Mouse (Mus musculus): ENCODE measurements around the gene Abhd2. TPM values are rescaled to one million over a fixed set of nuclear protein-coding genes. Genes with fewer than 3 reads are reported as not detected.

The Abhd2 gene
- polyA plus RNA-seq, 1 experiment = 12.8 TPM

DNA sequence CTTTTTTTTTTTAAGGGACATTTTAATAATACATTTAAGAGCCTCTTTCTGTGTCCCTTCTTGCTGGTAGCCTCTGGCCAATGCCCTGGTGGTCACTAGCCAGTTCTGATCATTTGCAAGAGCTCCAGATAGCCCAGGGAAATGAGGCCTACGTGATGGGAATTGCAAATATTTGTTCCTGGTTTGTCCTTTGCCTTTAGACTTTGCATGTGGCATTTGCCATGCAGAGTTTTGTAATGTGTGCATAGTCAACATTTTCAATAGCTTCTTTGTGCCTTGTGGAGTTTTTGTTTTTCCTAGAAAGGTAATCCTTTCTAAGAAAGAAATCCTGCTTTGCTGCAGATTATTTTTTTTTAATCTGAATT, 37.2 kb downstream of the Abhd2 start:
- 94% methylated on average over 1 of the region's 1 CpGs for WGBS
- no peak for TF ChIP-seq CTCF (IDR thresholded peaks at IDR 0.05; ENCODE audit: extremely low read depth, insufficient read depth, insufficient read length, insufficient replicate concordance)
- no peak for TF ChIP-seq POLR2A (IDR thresholded peaks at IDR 0.05; ENCODE audit: low read depth, low read length)
- Histone ChIP-seq H3K4me1 (ENCODE audit: control insufficient read depth, insufficient read depth, insufficient read length) (peaks cover 16% of the 10 kb centered on the region), H3K27me3 (ENCODE audit: control insufficient read depth, insufficient read depth, low read length) (no peaks in the 10 kb centered on the region), H3K36me3 (ENCODE audit: control insufficient read depth, insufficient read depth, low read length) (no peaks in the 10 kb centered on the region), H3K4me3 (ENCODE audit: extremely low read depth, insufficient read depth, insufficient read length) (no peak overlapping the region), H3K27ac (ENCODE audit: insufficient read depth, low read length) (no peak overlapping the region)
- no peak for DNase-seq (ENCODE audit: low read depth in 1 of 2, low spot score in 2 of 2)

DNA sequence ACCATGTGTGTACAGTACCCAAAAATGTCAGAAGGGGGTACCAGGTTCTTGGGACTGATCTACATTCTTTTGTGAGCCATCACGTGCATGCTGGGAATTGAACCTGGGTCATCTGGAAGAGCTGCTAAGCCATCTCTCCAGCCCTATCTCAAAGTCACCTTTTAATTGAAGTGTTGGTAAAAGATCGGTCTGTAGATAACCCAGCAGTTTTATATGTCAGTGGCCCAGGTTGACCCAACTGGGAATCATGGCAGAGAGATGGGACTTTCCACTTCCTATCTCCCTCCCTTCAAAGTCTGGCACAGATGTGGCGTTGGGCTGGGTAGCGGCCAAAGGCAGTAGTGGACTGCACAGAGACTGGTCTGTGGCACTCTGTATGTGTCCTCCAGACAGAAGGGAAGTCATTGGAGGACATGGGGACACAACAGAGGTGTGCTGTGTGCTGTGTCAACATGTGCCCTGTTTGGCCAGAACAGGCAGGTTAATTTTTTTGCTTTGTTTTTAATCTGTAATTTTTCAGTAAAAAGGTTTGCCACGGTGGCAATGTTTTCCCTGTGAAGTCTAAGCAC, 38.5 kb downstream of the Abhd2 start:
- no peak for DNase-seq (ENCODE audit: low read depth in 1 of 2, low spot score in 2 of 2)
- Histone ChIP-seq H3K27me3 (ENCODE audit: control insufficient read depth, insufficient read depth, low read length) (no peaks in the 10 kb centered on the region), H3K27ac (ENCODE audit: insufficient read depth, low read length) (no peak overlapping the region), H3K4me3 (ENCODE audit: extremely low read depth, insufficient read depth, insufficient read length) (no peak overlapping the region), H3K36me3 (ENCODE audit: control insufficient read depth, insufficient read depth, low read length) (no peaks in the 10 kb centered on the region), H3K4me1 (ENCODE audit: control insufficient read depth, insufficient read depth, insufficient read length) (peaks cover 20% of the 10 kb centered on the region)
- TF ChIP-seq CTCF (IDR thresholded peaks at IDR 0.05; ENCODE audit: extremely low read depth, insufficient read depth, insufficient read length, insufficient replicate concordance) (no peak), POLR2A (IDR thresholded peaks at IDR 0.05; ENCODE audit: low read depth, low read length) (no peak)
- WGBS = 87% methylated on average over 5 of the region's 5 CpGs

DNA sequence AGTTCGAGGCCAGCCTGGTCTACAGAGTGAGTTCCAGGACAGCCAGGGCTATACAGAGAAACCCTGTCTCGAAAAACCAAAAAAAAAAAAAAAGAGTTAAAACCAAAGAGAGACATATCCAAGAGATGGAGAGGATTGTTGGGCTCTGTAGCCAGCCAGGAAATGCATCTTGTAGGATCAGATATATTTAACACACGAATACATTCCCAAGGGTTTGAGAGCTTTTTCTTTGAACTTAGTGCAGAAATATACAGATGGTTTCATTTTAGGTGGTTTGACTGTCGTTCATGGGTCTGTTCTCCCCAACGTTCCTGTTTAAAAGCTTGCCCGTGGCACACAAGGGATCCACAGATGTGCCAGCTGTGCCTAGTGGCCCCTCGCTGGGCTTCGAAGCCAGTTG, 39.2 kb downstream of the Abhd2 start:
- 42% methylated on average over 8 of the region's 8 CpGs for WGBS
- Histone ChIP-seq H3K4me3 (ENCODE audit: extremely low read depth, insufficient read depth, insufficient read length) (no peak overlapping the region), H3K36me3 (ENCODE audit: control insufficient read depth, insufficient read depth, low read length) (no peaks in the 10 kb centered on the region), H3K27ac (ENCODE audit: insufficient read depth, low read length) (peak overlapping the region; percentile 6; the same call in 1 of the 2 replicates), H3K4me1 (ENCODE audit: control insufficient read depth, insufficient read depth, insufficient read length) (peaks cover 20% of the 10 kb centered on the region), H3K27me3 (ENCODE audit: control insufficient read depth, insufficient read depth, low read length) (no peaks in the 10 kb centered on the region)
- TF ChIP-seq POLR2A (IDR thresholded peaks at IDR 0.05; ENCODE audit: low read depth, low read length) (no peak), CTCF (IDR thresholded peaks at IDR 0.05; ENCODE audit: extremely low read depth, insufficient read depth, insufficient read length, insufficient replicate concordance) (no peak)
- DNase-seq (ENCODE audit: low read depth in 1 of 2, low spot score in 2 of 2) = no peak

GRCm38 (mm10) chr7:79313519-79314059, 40.6 kb downstream of the Abhd2 start:
- Histone ChIP-seq H3K4me3 (ENCODE audit: extremely low read depth, insufficient read depth, insufficient read length) (no peak overlapping the region), H3K27me3 (ENCODE audit: control insufficient read depth, insufficient read depth, low read length) (no peaks in the 10 kb centered on the region), H3K36me3 (ENCODE audit: control insufficient read depth, insufficient read depth, low read length) (no peaks in the 10 kb centered on the region), H3K27ac (ENCODE audit: insufficient read depth, low read length) (no peak overlapping the region), H3K4me1 (ENCODE audit: control insufficient read depth, insufficient read depth, insufficient read length) (peaks cover 20% of the 10 kb centered on the region)
- TF ChIP-seq CTCF (IDR thresholded peaks at IDR 0.05; ENCODE audit: extremely low read depth, insufficient read depth, insufficient read length, insufficient replicate concordance) (no peak), POLR2A (IDR thresholded peaks at IDR 0.05; ENCODE audit: low read depth, low read length) (no peak)
- WGBS = 46% methylated on average over 12 of the region's 12 CpGs
- no peak for DNase-seq (ENCODE audit: low read depth in 1 of 2, low spot score in 2 of 2)

GRCm38 (mm10) chr7:79314517-79314916, 41.5 kb downstream of the Abhd2 start:
- TF ChIP-seq CTCF (IDR thresholded peaks at IDR 0.05; ENCODE audit: extremely low read depth, insufficient read depth, insufficient read length, insufficient replicate concordance) (no peak), POLR2A (IDR thresholded peaks at IDR 0.05; ENCODE audit: low read depth, low read length) (no peak)
- DNase-seq (ENCODE audit: low read depth in 1 of 2, low spot score in 2 of 2) = no peak
- Histone ChIP-seq H3K4me3 (ENCODE audit: extremely low read depth, insufficient read depth, insufficient read length) (no peak overlapping the region), H3K27ac (ENCODE audit: insufficient read depth, low read length) (no peak overlapping the region), H3K36me3 (ENCODE audit: control insufficient read depth, insufficient read depth, low read length) (no peaks in the 10 kb centered on the region), H3K27me3 (ENCODE audit: control insufficient read depth, insufficient read depth, low read length) (no peaks in the 10 kb centered on the region), H3K4me1 (ENCODE audit: control insufficient read depth, insufficient read depth, insufficient read length) (peaks cover 20% of the 10 kb centered on the region)
- WGBS = 17% methylated on average over 5 of the region's 5 CpGs

DNA sequence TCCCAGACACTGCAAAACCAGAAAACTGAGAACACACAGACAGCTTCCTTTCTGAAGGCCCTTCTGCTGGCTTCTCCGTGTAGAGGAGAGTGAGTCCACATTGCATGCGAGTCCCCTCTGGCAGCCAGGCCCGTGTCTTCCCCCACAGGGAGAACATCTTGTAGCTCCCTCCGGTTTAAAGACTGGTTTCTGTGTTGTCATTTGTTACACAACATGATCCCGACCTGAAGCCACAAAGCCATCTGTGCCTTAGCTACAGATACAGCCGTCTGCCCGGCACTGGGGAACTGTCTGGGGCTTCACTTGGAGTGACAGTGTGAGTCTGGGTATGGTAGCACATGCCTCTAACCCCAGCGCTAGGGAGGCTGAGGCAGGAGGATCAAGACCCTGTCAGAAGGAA, 42.1 kb downstream of the Abhd2 start:
- WGBS = 35% methylated on average over 8 of the region's 8 CpGs
- Histone ChIP-seq H3K27ac (ENCODE audit: insufficient read depth, low read length) (no peak overlapping the region), H3K36me3 (ENCODE audit: control insufficient read depth, insufficient read depth, low read length) (no peaks in the 10 kb centered on the region), H3K27me3 (ENCODE audit: control insufficient read depth, insufficient read depth, low read length) (no peaks in the 10 kb centered on the region), H3K4me3 (ENCODE audit: extremely low read depth, insufficient read depth, insufficient read length) (no peak overlapping the region), H3K4me1 (ENCODE audit: control insufficient read depth, insufficient read depth, insufficient read length) (peaks cover 20% of the 10 kb centered on the region)
- no peak for TF ChIP-seq POLR2A (IDR thresholded peaks at IDR 0.05; ENCODE audit: low read depth, low read length)
- no peak for TF ChIP-seq CTCF (IDR thresholded peaks at IDR 0.05; ENCODE audit: extremely low read depth, insufficient read depth, insufficient read length, insufficient replicate concordance)
- no peak for DNase-seq (ENCODE audit: low read depth in 1 of 2, low spot score in 2 of 2)

GRCm38 (mm10) chr7:79316069-79316695, 43.2 kb downstream of the Abhd2 start:
- H3K27me3 ChIP-seq (ENCODE audit: control insufficient read depth, insufficient read depth, low read length) = no peaks in the 10 kb centered on the region
- no peak for DNase-seq (ENCODE audit: low read depth in 1 of 2, low spot score in 2 of 2)
- H3K4me1 ChIP-seq (ENCODE audit: control insufficient read depth, insufficient read depth, insufficient read length) = peaks cover 20% of the 10 kb centered on the region
- H3K36me3 ChIP-seq (ENCODE audit: control insufficient read depth, insufficient read depth, low read length) = no peaks in the 10 kb centered on the region
- H3K4me3 ChIP-seq (ENCODE audit: extremely low read depth, insufficient read depth, insufficient read length) = no peak overlapping the region
- WGBS = 85% methylated on average over 10 of the region's 10 CpGs
- TF ChIP-seq POLR2A (IDR thresholded peaks at IDR 0.05; ENCODE audit: low read depth, low read length) (no peak), CTCF (IDR thresholded peaks at IDR 0.05; ENCODE audit: extremely low read depth, insufficient read depth, insufficient read length, insufficient replicate concordance) (no peak)
- no peak overlapping the region for H3K27ac ChIP-seq (ENCODE audit: insufficient read depth, low read length)

Data from spleen, adult 2 months (tissue).